In the genomic region with DNA sequence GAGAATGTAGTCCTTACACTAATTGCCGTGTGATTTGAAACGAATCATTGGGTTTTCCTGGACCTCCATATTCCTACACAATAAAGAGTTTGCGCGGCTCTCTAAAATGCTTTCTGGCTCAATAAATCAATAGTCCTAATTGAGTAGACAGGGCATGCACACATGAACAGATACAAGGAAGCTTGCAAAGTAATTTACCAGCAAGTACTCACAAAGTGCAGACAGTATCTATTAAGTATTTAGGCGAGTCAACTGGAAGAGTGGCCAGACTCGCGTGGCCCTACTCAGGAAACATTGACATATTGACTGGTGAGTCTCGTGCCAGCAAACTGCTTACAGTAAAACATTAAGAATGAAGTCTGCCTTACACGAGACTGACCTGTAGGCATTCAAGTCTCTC, we compare ENCODE assay signal across 24 mouse cellular contexts.
"Had no signal": no experiment of that assay in that cellular context is flagged by ENCODE, and none has a peak within 500 bp of the region (broad histone marks: within the 10 kb centered on the region; RNA-seq: fewer than 3 reads in every experiment).

No protein-coding gene starts in this region.

- H3K4me3 ChIP-seq: heart, embryonic 10.5 days; heart, embryonic 12.5 days; hindbrain, embryonic 10.5 days; hindbrain, embryonic 12.5 days; intestine, embryonic 15.5 days; limb, embryonic 12.5 days had no signal

- H3K27ac ChIP-seq: heart, embryonic 10.5 days; hindbrain, embryonic 10.5 days; hindbrain, embryonic 12.5 days; hindbrain, embryonic 14.5 days; intestine, embryonic 15.5 days; kidney, postnatal 0 days; limb, embryonic 12.5 days had no signal

- H3K4me1 ChIP-seq: heart, embryonic 10.5 days; heart, embryonic 12.5 days; hindbrain, embryonic 10.5 days; hindbrain, embryonic 12.5 days; intestine, embryonic 15.5 days; limb, embryonic 12.5 days had no signal

- H3K9ac ChIP-seq: heart, embryonic 12.5 days; hindbrain, embryonic 12.5 days; hindbrain, embryonic 14.5 days; intestine, embryonic 15.5 days; limb, embryonic 12.5 days had no signal

- H3K27me3 ChIP-seq: heart, embryonic 12.5 days; hindbrain, embryonic 12.5 days; intestine, embryonic 15.5 days; limb, embryonic 12.5 days had no signal

- DNase-seq: gastrocnemius, postnatal 25 days; heart, adult 18-20 months; heart, postnatal 10 days; heart, postnatal 4 days; kidney, adult 18-20 months; kidney, adult 8-10 months; kidney, postnatal 14 days; kidney, postnatal 36 days; layer of hippocampus, adult 9-11 months; layer of hippocampus, postnatal 36 days; left cerebral cortex, postnatal 4 days; liver had no signal

- ATAC-seq: hindbrain, embryonic 16.5 days; inflammation-experienced regulatory T-cells, adult 6 months; intestine, embryonic 15.5 days; intestine, postnatal 0 days had no signal

- H3K36me3 ChIP-seq: heart, embryonic 10.5 days; heart, embryonic 12.5 days; hindbrain, embryonic 10.5 days; hindbrain, embryonic 12.5 days; intestine, embryonic 15.5 days; limb, embryonic 12.5 days had no signal

- H3K4me2 ChIP-seq: heart, embryonic 12.5 days; hindbrain, embryonic 12.5 days; hindbrain, embryonic 14.5 days; intestine, embryonic 15.5 days; limb, embryonic 12.5 days; liver, embryonic 11.5 days had no signal

- H3K9me3 ChIP-seq: heart, embryonic 10.5 days; heart, embryonic 12.5 days; hindbrain, embryonic 10.5 days; hindbrain, embryonic 12.5 days; intestine, embryonic 15.5 days; limb, embryonic 12.5 days had no signal
